Mouse (Mus musculus) G1E-ER4 (cell line): Measurements from ENCODE around the gene Tmem141. TPM values are rescaled to one million over a fixed set of nuclear protein-coding genes. Genes with fewer than 3 reads are reported as not detected.

Source experiments
- GATA1 ChIP-seq: IDR thresholded peaks from one replicate; pipeline ENCODE4 v1.8.0; 2012; ENCODE audit warnings: low read length, inconsistent platforms
- polyA plus RNA-seq: library from polyadenylated mRNA; stranded (reverse); fragments of >175 nt; gene quantifications from 2 replicates; pipeline ENCODE4 v1.2.3, GENCODE M21; 2012

Tmem141 gene
- not detected in 2 replicates for polyA plus RNA-seq

DNA sequence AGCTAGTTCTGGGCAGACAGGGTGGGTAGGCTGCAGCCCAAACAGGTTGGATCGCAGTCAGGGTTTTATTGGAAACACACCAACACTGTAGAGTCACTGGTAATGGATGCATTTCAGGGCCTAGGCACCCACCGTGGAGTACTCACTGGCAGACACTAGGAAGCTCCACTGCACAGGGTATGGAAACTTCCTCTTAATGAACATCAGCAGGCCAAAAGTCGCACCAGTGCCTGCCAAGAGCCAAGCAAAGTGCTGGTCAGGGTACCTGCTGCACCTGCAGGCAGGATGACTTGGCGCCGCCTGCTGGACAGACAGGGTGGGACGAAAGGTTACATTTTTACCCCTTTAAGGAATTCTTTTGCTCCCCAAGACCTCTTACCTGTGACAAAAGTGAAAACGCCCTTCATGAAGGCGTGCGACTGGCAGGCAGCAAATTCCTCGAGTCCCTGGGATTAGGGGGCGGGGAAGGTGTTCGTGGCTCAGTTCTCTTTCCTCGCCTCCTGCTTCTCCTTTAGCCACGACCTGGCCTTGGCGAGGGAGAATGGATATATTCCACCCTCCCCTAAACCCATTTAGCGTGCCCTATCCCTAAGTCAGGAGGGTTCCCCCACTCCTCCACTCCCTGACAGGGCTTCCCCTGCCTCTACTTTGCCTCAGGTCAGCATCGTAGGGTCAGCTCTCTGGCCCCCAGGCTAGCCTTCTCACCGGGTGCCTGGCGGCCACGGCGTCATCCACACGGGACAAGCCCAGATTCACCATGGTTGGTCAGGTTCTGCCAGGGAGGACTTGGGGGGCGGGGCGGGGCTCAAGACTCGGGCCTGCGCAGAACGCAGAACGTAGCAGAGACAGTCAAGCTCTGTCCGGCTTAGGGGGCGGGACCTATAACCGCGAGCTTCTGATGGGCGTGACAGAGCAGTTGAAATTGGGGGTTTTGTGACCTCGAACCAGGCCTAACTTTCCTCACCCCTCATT, at the start of gene Tmem141:
Gene Tmem141 (minus strand): TSS at position 777 of the 972 bp plus-strand sequence.
- no peak for TF ChIP-seq GATA1

DNA sequence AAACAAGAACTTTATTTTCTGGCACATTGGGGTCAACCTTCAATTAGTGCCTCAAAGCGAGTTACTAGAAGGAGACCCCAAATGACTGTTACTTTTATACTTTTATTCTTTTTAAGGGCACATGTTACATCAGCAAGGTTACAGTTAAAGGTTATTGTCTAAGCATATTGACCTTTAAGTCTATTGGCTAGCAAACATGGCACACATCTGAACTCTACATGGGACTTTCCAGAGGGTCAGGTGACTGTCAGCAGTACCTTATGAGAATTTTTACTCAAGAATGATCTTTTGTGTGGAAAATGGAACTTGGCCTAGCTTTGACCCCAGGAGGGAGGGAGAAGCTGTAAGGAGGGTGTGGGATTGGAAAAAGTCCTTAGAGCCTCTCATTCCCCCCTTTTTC, 44.7 kb upstream of the Tmem141 start:
- TF ChIP-seq GATA1 = no peak

DNA sequence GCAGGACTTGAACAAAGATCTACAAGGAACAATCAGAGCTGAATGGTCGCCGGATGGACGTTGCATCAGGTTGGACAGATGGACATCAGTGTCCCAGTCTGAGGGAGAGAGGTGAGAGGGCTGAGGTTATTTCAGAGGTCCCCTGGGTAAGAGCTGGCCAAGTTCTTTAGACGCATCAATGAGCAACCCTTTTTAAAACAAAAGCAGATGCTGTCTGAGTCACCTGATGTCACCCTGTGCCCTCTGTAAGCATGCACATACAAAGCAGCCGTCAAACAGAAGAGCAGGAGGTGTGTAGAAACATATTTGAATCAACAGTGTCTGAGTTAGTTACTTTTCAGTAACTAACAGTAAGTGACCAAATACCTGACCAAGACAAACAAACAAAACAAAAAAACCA, 42.3 kb upstream of the Tmem141 start:
- TF ChIP-seq GATA1 = no peak

DNA sequence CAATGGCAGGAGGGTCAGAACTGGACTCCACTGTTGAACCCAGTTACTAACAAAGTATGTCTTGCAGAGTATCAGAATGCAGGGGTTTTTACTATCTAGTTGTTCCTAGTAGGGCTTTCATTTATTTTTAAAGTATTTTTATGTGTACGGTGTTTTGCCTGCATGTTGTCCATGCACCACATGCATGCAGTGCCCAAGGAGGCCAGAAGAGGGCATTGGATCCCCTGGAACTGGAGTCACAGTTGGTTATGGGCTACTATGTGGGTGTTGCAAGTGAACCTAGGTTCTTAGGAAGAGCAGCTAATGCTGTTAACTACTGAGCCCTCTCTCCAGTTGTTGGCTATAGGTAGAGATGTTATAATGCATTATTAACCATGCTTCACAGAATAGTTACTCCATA, 41.7 kb upstream of the Tmem141 start:
- no peak for TF ChIP-seq GATA1

DNA sequence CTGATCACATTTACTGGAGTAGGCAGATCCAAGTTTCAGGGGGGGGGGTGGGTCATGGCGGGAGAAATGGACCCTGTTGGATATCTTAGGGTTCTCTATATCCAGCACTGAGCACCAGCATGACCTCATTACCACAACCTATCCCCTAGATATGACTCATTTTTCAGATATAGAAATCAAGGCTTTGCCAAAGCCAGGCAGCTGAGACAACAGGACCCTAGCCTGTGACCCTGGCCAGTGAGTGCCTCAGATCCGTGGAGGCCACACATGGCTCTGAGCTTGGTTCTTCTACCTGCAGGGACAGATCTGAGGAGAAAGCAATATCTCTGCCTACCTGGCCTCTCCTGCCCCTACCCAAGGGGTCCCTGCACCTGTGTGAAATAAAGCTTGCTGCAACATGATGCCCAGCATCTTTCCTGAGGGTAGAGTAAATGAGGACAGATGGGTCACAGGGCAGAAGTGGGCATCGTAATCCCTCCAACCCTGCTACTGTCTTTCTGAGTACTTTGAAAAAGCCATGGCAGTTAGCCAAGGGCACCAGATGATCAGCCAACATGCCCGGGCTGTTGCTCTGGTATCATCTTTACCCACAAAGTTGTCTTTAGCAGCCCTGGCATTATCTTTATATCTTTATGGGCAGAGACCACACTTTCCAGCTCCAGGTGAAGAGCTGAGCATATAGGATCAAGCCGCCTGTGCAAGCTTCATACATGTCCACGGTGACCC, 39.6 kb upstream of the Tmem141 start:
- TF ChIP-seq GATA1 = no peak

DNA sequence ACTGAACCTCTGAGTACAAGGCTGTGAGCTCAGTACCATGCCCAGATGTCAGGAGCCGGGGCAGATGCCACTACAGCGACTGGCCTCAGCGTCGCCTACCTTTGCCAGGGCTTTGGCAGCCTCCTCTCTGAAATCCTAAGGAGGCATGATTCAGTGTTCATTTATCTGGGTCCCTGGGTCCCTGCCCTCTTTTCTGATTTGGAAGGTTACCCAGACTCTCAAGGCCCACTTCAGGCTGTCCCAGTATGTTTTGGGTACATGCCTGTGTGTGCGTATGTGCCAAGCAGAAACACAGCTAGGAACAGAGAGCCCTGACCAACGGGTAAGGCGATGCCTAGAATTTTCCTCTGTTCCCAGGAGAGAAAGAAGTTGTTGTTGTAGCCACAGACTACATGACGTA, 38.5 kb upstream of the Tmem141 start:
- no peak for TF ChIP-seq GATA1

DNA sequence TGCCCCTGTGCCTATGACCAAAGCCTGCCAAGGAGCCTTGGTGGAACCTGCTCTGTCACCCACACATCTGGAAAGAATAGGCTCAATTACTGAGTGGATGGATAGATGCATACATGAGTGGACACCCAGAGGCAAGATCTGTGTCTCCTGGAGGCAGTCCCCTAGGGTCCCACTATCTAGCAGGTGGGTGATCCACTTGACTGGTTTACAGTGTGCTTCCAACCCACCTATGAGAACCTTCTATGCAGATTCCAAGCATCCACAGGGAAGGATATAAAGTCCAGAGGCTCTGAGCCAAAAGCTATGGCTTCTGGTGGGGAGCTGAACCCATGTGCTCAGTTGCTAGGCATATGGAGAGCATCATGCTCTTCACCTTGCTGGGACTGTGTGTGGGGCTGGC, 35.8 kb upstream of the Tmem141 start, which contains the start of gene Lcn5:
Gene Lcn5 (plus strand): TSS at position 301 of the 400 bp plus-strand sequence.
- TF ChIP-seq GATA1 = no peak

DNA sequence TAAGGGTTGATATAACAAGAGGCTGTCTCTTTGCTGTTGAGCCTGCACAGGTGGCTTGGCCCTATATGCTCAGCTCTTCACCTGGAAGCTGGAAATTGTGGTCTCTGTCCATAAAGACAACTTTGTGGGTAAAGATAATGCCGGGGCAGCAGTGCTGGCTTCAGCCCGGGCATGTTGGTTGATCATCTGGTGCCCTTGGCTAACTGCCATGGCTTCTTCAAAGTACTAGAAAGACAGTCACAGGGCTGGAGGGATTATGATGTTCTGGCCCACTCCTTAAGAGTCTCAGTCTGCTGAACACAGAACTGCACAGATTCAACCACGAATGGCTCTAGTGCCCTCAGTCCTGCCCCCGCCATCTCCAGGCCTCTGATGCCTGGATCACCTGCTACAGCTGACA, 35.4 kb upstream of the Tmem141 start:
- TF ChIP-seq GATA1 = no peak

DNA sequence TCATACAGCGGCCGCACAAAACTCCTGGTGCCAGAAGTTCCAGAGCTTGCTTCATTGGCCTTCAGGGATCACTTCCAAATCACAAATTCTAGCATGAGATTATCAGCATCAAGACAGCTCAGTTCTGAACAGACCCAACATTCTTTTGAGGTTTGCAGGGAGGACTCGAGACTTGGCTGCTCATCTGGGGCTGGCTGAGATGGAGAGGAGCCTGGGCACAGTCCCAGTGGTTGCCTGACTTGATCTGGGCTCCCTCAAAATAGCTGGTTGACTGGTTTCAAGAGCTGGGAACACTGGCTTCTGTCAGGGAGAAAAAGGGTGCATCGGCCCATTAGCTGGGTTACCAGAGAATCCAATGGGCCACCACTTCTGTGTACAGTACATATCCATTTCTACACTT, 34.9 kb upstream of the Tmem141 start:
- no peak for TF ChIP-seq GATA1

DNA sequence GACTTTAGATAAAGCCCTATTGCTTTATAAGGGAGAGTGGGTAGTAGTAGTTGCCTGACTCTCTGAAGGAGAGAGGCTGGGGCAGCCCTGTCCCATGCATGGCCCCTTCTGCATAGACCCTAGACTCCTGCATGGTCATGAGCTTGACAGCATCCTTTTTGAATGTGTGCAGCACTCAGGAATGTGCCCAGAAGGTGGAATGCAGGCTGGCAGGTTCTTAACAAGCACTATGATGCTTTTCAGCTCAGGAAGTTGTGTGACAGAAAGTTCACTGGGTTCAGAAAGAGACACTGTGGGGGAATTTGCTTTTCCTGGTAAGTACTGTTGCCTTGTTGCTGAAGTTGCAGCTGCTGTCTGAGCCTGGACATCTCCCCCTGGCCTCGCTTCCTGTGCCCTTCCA, 32.7 kb upstream of the Tmem141 start:
- no peak for TF ChIP-seq GATA1

DNA sequence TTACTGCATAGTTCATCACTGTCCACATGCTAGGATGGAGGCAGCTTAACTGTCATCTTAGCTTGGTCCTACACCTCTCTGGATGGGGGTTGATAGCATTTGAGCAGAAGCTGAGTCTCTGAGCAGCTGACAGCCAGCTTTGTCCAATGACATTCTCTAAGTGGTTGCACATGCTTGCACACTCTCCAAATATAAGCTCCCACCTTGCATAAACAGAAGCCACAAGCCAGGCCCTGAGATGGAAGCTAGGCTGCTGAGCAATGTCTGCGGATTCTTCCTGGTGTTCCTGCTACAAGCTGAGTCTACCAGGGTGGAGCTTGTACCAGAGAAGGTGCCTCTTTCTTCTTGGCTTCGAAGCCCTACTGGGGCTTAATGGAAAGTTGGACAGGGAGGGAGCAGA, 31.1 kb upstream of the Tmem141 start, which contains the start of gene Lcn8:
Gene Lcn8 (plus strand): TSS at position 219 of the 400 bp plus-strand sequence.
- TF ChIP-seq GATA1 = no peak

DNA sequence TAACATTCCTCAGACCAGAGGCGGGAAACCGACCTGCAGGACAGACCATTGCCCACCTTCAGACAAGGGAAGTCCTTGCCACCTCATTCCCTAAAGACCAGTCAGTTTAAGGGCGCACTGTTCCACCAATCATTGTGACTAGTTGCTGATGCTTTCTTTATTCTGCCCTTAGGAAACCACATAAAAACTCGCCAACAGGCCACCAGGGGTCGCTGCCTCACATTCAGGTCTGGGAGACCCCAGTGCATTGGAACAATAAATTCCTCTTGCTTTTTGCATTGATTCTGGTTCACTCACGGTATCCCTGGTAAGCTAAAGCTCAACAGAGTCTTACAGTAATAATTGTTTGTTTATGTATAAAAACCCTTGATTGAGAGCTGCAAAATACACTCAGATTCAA, 18.1 kb upstream of the Tmem141 start:
- no peak for TF ChIP-seq GATA1

DNA sequence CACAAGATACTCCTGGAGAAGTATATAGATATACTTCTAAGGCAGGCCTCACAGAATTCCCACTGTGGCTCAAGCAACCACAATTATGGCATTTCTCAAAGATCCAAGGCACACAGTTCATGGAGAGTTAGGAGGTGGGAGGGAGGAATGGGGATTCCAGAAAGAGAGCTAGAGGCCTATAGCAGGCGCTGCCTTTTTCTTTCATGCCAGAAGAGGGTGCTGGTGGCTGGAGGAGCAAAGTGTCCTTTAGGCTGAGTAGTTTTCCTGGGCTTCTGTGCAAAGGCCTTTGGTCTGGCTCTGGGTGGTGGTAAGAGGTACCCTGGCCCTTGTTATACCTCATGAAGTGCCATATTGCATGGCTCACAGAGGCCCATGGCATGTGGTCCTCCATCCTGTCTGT, 12.2 kb upstream of the Tmem141 start:
- TF ChIP-seq GATA1 = no peak

DNA sequence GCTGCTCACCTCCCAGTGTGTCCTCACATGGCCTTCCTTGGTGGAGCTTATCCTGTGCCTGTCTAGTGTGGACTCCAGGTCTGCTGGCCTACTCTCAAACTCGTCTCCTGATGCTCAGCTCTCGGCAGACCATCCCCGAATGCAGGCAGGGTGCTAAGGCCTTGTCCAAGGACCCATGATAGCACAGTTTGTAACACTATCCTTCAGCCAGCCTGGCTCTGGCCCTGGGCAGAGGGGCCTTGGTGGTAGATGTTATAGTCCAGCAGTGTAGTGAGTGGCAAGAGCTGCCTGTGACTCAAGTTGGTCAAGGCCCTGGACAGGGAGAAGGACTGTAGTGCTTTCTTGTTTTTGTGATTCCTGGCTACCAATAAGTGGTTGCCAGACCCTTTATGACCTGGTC, 11.8 kb upstream of the Tmem141 start:
- no peak for TF ChIP-seq GATA1

DNA sequence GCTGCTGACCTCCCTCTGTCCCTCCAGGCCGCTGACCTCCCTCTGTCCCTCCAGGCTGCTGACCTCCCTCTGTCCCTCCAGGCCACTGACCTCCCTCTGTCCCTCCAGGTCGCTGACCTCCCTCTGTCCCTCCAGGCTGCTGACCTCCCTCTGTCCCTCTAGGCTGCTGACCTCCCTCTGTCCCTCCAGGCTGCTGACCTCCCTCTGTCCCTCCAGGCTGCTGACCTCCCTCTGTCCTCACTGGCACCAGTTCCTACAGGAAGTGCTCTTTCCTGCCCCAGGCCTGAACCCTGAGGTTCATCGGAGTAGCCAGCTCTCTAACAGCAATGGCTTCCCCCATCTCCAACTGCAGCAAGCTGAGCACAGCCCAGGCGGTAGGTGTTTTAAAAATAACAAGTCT, 6.9 kb upstream of the Tmem141 start:
- TF ChIP-seq GATA1 = no peak

DNA sequence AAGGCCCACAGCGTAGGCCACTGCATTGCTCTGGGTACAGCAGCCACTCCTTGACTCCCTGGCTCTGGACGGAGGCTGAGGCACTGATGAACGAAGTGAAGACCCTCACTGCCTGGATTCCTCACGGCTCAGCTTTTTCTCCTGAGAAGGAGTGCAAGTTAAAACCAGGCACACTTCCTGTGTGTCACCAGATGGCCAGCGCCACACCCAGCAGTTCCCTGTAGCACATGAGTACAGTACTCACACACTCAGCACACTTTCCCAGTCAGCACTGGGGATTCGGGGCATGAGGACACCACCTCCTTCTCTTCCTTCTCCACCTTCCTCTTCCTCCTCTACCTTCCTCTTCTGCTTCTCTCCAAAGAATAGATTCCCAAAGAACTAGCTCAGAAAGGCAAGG, 6.0 kb upstream of the Tmem141 start, which contains the start of gene Fcna:
Gene Fcna (minus strand): TSS at position 220 of the 400 bp plus-strand sequence.
- no peak for TF ChIP-seq GATA1
